Mouse (Mus musculus) thymus, adult 2 months (tissue): ENCODE measurements around the gene Rnf115.

Experiments used
- CTCF ChIP-seq: fragments of 200-500 bp; IDR thresholded peaks from 2 replicates; pipeline ENCODE4 v1.5.1; 2012; ENCODE audit warnings: mild to moderate bottlenecking, control low read depth, low read length, moderate library complexity, borderline replicate concordance; ENCODE audit not compliant: control insufficient read depth, poor library complexity, insufficient read depth; ENCODE audit errors: extremely low read depth
- POLR2A ChIP-seq: fragments of 200-500 bp; IDR thresholded peaks from 2 replicates; pipeline ENCODE4 v1.6.1; 2012; ENCODE audit warnings: mild to moderate bottlenecking, low read length, control low read depth, moderate library complexity; ENCODE audit not compliant: control insufficient read depth, poor library complexity, insufficient read depth; ENCODE audit errors: extremely low read depth

DNA sequence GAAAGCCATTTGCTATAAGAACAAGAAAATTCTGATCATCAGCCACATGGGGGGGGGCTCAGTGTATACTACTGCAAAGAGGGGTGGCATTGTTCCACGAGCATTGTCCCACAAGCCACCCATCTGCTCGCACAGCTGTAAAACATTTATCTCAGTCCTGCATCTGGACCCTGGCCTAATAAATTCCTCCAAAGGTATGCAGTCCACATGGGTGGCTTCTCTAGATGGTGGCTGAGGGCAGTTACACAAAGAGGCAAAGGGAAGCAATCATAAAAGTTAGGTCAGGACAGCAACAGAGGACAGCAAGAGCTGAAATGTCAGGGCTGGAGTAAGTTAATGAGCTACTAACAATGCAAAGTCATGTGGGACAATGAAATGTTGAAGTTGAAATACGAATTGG is 96.2 kb downstream of the Rnf115 start:
- TF ChIP-seq CTCF = no peak
- TF ChIP-seq POLR2A = no peak
